Mouse (Mus musculus) small intestine, adult 2 months (tissue): ENCODE results near the gene Clmp. TPM values are rescaled to one million over a fixed set of nuclear protein-coding genes. Genes with fewer than 3 reads are reported as not detected.
"Not testable (repeated sequence)": the region's sequence is repeated elsewhere in the genome, so short reads cannot be mapped to it uniquely, and the experiment has no call there.

Experiments used
- H3K27ac ChIP-seq: fragments of 200-500 bp; 2 replicates; pipeline ENCODE4 v1.5.1; 2012; ENCODE audit warnings: low read depth, low read length, control low read depth, inconsistent platforms; ENCODE audit not compliant: insufficient read depth
- H3K27me3 ChIP-seq: fragments of 200-500 bp; 2 replicates; pipeline ENCODE4 v1.6.1; 2012; ENCODE audit warnings: mild to moderate bottlenecking, moderate library complexity, low read length, inconsistent platforms; ENCODE audit not compliant: control insufficient read depth, insufficient read depth
- H3K36me3 ChIP-seq: fragments of 200-500 bp; 2 replicates; pipeline ENCODE4 v1.6.1; 2012; ENCODE audit warnings: mild to moderate bottlenecking, low read length, control low read depth, inconsistent platforms; ENCODE audit not compliant: control insufficient read depth, insufficient read depth
- H3K4me1 ChIP-seq: fragments of 200-500 bp; 2 replicates; pipeline ENCODE4 v1.6.1; 2012; ENCODE audit warnings: low read length, inconsistent platforms, mixed read lengths; ENCODE audit not compliant: control insufficient read depth, insufficient read depth, insufficient read length
- H3K4me3 ChIP-seq: fragments of 200-500 bp; 2 replicates; pipeline ENCODE4 v1.5.1; 2012; ENCODE audit warnings: low read depth, mild to moderate bottlenecking, control low read depth, inconsistent platforms, low read length, moderate library complexity
- CTCF ChIP-seq: fragments of 200-500 bp; IDR thresholded peaks from 2 replicates; pipeline ENCODE4 v1.5.1; 2012; ENCODE audit warnings: low read depth, mild to moderate bottlenecking, control low read depth, inconsistent platforms, low read length, moderate library complexity, mixed read lengths; ENCODE audit not compliant: insufficient replicate concordance, insufficient read length; ENCODE audit errors: extremely low read depth
- POLR2A ChIP-seq: fragments of 200-500 bp; IDR thresholded peaks from 2 replicates; pipeline ENCODE4 v1.6.1; 2012; ENCODE audit warnings: low read depth, mild to moderate bottlenecking, control low read depth, inconsistent platforms, low read length, moderate library complexity
- WGBS: fragments of 180-500 bp; shearing (Covaris S2); methylation state at CpG from one replicate; pipeline ENCODE4 v1.1.7; 2018; 5-methylcytosine and 5-hydroxymethylcytosine counted together
- polyA plus RNA-seq: library from polyadenylated mRNA; depleted of rRNA; stranded (reverse); fragments of >200 nt; gene quantifications from 2 replicates; pipeline ENCODE4 v1.2.3, GENCODE M21; 2012

The Clmp gene
- polyA plus RNA-seq, 1 experiment, result 37.6 TPM

GRCm38 (mm10) chr9:40764887-40765580 is 79.3 kb downstream of the Clmp start:
- peaks cover 5% of the 10 kb centered on the region; the same call in 1 of the 2 replicates for H3K36me3 ChIP-seq
- peak overlapping the region; percentile 75 for H3K27ac ChIP-seq
- TF ChIP-seq POLR2A (no peak), CTCF (no peak)
- no peaks in the 10 kb centered on the region for H3K27me3 ChIP-seq
- 38% methylated on average over 9 of the region's 9 CpGs for whole genome bisulfite sequencing
- peaks cover 5% of the 10 kb centered on the region; the same call in 1 of the 2 replicates for H3K4me1 ChIP-seq
- no peak overlapping the region for H3K4me3 ChIP-seq

GRCm38 (mm10) chr9:40765581-40765940 is 79.8 kb downstream of the Clmp start:
- H3K27ac ChIP-seq, result peak overlapping the region; percentile 75
- 14% methylated on average over 12 of the region's 12 CpGs for WGBS
- TF ChIP-seq CTCF, result no peak
- TF ChIP-seq POLR2A, result no peak
- H3K4me1 ChIP-seq, result peaks cover 5% of the 10 kb centered on the region; the same call in 1 of the 2 replicates
- no peaks in the 10 kb centered on the region for H3K27me3 ChIP-seq
- H3K4me3 ChIP-seq, result peak overlapping the region; percentile 42; the same call in 1 of the 2 replicates
- H3K36me3 ChIP-seq, result peaks cover 5% of the 10 kb centered on the region; the same call in 1 of the 2 replicates

GRCm38 (mm10) chr9:40766058-40766605 is 80.4 kb downstream of the Clmp start:
- Histone ChIP-seq H3K27ac (peak overlapping the region; percentile 75; the same call in 1 of the 2 replicates), H3K27me3 (no peaks in the 10 kb centered on the region), H3K4me1 (peaks cover 5% of the 10 kb centered on the region; the same call in 1 of the 2 replicates), H3K36me3 (peaks cover 5% of the 10 kb centered on the region; the same call in 1 of the 2 replicates), H3K4me3 (no peak overlapping the region)
- TF ChIP-seq CTCF, result no peak
- no peak for TF ChIP-seq POLR2A
- WGBS, result 74% methylated on average over 7 of the region's 7 CpGs

- WGBS, result 95% methylated on average over 4 of the region's 4 CpGs
- no peaks in the 10 kb centered on the region for H3K27me3 ChIP-seq
- TF ChIP-seq CTCF, result no peak
- TF ChIP-seq POLR2A, result no peak
- H3K4me3 ChIP-seq, result no peak overlapping the region
- H3K4me1 ChIP-seq, result peaks cover 5% of the 10 kb centered on the region; the same call in 1 of the 2 replicates
- no peaks in the 10 kb centered on the region for H3K36me3 ChIP-seq
- no peak overlapping the region for H3K27ac ChIP-seq
Measured at GRCm38 (mm10) chr9:40767946-40768345, 82.2 kb downstream of the Clmp start.

- Histone ChIP-seq H3K36me3 (no peaks in the 10 kb centered on the region), H3K27me3 (no peaks in the 10 kb centered on the region), H3K4me1 (peaks cover 3% of the 10 kb centered on the region; the same call in 1 of the 2 replicates), H3K4me3 (no peak overlapping the region; the same call in 1 of the 2 replicates), H3K27ac (no peak overlapping the region)
- WGBS, result 75% methylated on average over 13 of the region's 13 CpGs
- TF ChIP-seq POLR2A (no peak), CTCF (no peak)
Measured at GRCm38 (mm10) chr9:40772246-40772645, 86.5 kb downstream of the Clmp start.

GRCm38 (mm10) chr9:40773142-40773541 is 87.4 kb downstream of the Clmp start:
- not testable (repeated sequence) for H3K36me3 ChIP-seq, H3K4me3 ChIP-seq, H3K4me1 ChIP-seq, H3K27ac ChIP-seq, H3K27me3 ChIP-seq
- 83% methylated on average over 6 of the region's 6 CpGs for WGBS

GRCm38 (mm10) chr9:40773869-40774268 is 88.1 kb downstream of the Clmp start:
- TF ChIP-seq POLR2A, result no peak
- TF ChIP-seq CTCF, result no peak
- WGBS, result 68% methylated on average over 4 of the region's 4 CpGs
- Histone ChIP-seq H3K27me3 (no peaks in the 10 kb centered on the region), H3K4me3 (no peak overlapping the region), H3K4me1 (peaks cover 3% of the 10 kb centered on the region; the same call in 1 of the 2 replicates), H3K27ac (no peak overlapping the region), H3K36me3 (no peaks in the 10 kb centered on the region)
